Mouse (Mus musculus): ENCODE data around the gene Rtn1.
A peak's percentile ranks its signal among the peaks of the same experiment; 100 is the strongest.

Rtn1 gene

GRCm38 (mm10) chr12:72374823-72375225 lies 34.0 kb downstream of the Rtn1 start:
- no peak for DNase-seq (ENCODE audit: low spot score in 2 of 2)

- no peak for DNase-seq (ENCODE audit: low spot score in 2 of 2)
These were observed 34.8 kb downstream of the Rtn1 start for GRCm38 (mm10) chr12:72373916-72374615.

DNA sequence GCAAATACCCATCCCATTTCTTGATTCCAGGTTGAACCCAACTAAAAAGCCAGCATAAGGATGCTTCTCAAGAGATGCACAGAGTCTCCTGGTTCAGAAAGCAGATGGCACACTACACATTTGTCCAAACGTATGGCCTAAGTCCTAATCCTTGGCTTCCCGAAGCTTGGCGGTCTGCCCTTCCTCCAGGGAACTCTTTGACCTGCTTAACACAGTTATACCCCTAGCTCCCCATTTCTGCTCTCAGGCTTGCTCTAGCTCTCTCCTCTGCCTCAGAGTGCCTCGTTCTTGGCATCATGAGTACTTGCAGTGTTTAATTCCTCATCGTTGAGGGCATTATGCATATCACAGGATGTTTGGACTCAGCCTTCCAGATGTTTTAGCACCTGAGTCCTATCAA lies 38.8 kb downstream of the Rtn1 start:
- no peak for DNase-seq (ENCODE audit: low spot score in 2 of 2)

DNA sequence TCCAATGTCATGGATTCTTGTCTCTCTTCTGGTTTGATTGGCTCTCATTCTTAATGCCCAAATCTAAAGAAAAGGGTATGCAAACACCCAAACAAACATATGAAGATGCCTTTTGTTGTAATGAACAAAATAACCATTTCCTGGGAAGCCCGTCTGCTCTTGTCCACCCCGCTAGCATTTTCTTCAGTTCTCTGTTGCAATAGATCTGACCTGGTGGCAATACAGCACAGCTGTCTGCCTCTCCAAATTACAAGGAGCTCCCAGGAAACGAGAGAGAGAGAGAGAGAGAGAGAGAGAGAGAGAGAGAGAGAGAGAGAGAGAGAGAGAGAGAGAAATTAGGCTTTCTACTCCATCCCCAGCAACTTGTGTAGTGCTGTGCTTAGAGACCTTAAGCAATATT lies 42.1 kb downstream of the Rtn1 start:
- DNase-seq (ENCODE audit: low spot score in 2 of 2) = no peak

DNA sequence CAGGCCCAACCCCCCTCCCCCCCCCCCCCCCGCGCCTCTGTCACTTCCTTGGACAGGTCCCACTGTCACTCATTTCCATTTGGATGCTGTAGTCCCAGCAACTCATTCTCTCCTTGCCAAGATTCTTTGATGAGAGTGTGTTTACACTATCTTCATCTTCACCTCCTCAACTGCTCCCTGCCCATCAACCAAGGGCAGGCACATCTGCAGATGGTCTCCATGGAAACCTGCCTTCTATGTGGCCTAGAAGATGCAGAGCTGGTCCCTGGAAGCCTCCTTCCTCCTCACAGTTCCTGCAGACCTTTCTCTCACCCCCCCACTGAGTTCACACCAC lies 42.8 kb downstream of the Rtn1 start:
- DNase-seq (ENCODE audit: low spot score in 2 of 2) = no peak

GRCm38 (mm10) chr12:72365231-72366103 lies 43.4 kb downstream of the Rtn1 start:
- DNase-seq (ENCODE audit: low spot score in 2 of 2) = no peak

- no peak for DNase-seq (ENCODE audit: low spot score in 2 of 2)
These were observed 44.3 kb downstream of the Rtn1 start for GRCm38 (mm10) chr12:72364543-72364942.

- peak; percentile 11 to 17 for DNase-seq (ENCODE audit: low spot score in 2 of 2)
These were observed 47.0 kb downstream of the Rtn1 start for GRCm38 (mm10) chr12:72361701-72362354.

DNA sequence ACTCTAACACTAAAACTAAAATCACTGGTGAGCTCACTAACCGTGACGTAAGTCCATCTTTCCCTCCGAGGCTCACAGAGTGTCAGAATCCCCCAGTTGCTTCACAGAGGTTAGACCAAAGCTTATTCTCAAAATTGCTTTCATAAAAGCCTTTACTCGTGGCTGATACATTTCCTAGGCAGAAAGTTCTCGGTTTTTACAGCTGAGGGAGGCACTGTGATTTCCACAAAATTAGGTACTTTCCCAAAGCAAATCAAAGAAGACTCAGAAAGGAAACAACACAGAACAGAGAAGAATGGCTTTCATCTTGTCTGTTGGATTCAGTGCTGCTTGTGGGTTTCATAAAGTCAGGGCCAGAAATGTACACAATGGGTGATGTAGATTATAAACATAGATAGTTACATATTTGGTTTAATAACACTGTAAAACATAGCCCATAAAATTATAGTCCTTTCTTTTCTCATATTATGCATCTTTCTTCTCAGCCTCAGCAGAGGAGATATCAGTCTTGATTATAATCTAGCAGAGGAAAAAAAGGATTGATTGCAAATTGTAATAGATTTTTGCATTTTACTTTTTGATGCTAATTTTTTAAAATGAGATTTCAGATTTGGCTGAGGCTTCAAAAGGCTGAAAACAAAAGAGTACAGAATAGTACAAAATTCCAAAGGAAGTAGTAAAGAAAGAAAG lies 47.8 kb downstream of the Rtn1 start:
- no peak for DNase-seq (ENCODE audit: low spot score in 2 of 2)

DNA sequence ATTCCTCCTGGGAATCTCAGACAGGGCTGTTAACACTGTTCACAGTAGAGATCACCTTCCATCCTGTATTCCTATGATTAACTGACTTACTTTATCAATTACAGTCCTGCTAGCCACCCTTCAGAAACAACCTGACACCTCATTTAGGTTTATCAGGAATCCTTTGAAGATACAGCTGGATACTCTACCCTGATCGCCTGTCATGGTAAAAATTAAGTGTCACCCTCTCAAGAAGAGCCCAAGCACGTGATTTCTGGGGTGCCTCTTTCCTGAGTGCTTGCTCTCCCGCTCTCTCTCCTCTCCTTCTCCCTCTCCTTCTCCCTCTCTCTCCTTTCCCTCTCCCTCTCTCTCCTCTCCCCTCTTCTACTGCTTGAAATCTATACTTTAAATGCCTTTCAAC lies 49.0 kb downstream of the Rtn1 start:
- DNase-seq (ENCODE audit: low spot score in 2 of 2) = no peak

DNA sequence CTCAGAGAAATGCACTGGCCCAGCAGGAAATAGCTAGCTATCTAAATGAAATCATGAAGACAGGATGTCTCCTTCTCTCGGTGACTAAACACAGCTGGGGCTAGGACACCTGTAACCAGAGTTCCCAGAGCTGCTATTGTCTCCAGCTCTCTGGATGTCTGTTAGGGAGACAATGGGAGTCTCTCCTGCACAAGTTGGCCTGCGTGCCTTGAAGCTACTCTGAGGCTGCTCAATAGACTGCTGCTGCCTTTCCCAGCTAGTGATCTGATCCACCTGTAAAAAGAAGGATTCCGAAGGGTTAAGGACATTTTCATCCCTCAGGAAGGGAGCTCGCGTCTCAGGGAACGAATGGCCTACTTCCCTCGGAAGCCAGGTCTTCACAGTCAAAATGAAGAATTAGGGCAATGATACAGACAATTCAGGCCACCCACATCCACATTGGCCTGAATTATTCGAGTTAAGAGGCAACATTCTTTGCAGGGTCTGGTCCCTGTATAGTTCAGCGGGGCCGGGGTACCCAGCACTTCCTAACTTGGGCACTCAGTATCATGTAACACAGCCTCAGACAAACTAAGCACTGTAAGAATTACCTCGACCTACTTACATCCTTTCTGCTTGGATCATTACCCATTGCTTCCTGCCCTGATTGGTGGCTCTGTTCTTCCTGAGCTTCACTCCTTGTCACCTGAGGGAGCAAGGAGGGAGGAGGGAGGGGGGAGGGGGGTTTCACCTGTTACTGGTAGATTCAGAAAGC lies 51.0 kb downstream of the Rtn1 start:
- DNase-seq (ENCODE audit: low spot score in 2 of 2) = no peak

- DNase-seq (ENCODE audit: low spot score in 2 of 2) = no peak
These were observed 54.6 kb downstream of the Rtn1 start for GRCm38 (mm10) chr12:72354241-72354640.

DNA sequence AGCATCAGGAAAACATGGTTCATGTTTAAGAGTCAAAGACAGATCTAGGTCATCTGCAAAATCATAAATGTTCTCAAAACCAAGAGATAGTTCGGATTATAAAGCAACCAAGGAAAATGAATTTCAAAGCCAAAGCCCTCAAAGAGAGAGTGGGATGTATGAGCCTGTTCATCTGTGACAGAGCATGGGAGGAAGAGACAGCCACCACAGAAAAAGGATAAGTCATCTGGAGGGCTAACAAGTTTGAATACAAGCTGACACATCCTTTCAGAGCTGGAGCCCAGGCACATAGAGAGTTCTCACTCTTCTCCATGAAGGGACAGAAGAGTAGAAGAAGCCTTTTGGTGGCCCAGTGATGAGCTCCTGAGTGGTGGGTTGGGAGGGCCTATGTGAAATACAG lies 55.3 kb downstream of the Rtn1 start:
- no peak for DNase-seq (ENCODE audit: low spot score in 2 of 2)

- no peak for DNase-seq (ENCODE audit: low spot score in 2 of 2)
These were observed 60.3 kb downstream of the Rtn1 start for GRCm38 (mm10) chr12:72348508-72348907.

DNA sequence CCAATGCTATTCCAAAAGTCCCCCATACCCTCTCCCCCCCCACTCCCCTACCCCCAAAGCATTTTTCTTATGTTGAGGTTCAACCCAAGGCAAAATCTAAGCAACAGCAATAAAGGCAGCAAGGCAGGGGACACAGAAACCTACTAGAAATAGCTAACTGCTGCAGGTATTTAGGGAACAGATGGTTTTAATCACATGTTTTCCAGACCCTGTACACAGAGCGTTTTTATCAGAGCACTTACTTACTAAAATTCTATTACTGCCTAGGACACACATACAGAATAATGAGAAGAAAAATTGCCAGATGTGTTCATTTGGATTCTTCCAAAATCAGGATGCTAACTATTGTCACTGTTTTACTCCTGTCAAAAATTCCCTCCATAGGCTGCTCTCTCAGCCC lies 61.7 kb downstream of the Rtn1 start:
- no peak for DNase-seq (ENCODE audit: low spot score in 2 of 2)

DNA sequence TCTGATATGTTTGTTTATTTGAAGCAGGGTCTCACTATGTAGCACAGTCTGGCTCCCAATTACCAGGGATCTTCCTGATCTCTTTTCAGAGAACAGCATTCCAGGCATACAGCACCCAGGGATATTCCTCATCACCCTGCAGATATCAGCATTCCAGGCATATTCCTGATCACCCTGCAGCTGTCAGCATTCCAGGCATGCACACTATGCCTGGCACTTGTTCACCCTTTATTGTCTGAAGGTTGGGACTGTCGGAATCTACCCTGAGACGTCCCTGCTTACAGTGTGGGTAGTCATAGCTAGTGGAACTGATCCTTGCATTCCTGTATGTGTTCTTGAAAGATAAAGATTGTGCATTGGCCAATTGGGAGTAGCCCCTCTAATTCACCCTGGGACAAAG lies 65.2 kb downstream of the Rtn1 start:
- DNase-seq (ENCODE audit: low spot score in 2 of 2) = no peak

- DNase-seq (ENCODE audit: low spot score in 2 of 2) = no peak
These were observed 72.8 kb downstream of the Rtn1 start for GRCm38 (mm10) chr12:72336009-72336408.

- no peak for DNase-seq (ENCODE audit: low spot score in 2 of 2)
These were observed 76.3 kb downstream of the Rtn1 start for GRCm38 (mm10) chr12:72332488-72333013.

DNA sequence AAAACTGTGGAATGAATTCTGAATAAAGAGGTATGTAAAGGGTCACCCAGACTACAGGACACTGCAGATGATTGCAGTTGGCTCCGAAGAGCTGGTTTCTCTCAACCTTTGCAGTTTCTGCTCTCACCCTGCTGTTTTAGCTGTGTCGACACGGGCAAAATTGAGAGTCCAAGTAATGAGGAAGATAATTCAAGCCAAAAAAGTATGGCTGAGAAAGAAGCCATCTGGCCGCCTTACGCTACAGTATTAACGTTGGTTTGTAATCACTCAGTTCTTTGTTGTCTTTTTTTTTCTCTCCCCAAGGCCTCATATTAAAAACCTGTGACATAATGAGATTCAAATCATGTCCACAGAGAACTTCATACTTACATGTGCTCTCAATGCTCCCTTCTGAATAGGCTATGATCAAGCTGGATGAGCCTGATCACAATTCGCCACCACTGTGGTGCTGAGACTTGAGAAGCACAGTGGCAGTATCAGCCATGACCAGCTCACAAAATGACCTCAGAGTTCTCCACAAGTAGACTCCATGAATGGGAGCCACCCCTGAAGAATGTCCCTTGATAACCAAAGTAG lies 76.9 kb downstream of the Rtn1 start:
- no peak for DNase-seq (ENCODE audit: low spot score in 2 of 2)

DNA sequence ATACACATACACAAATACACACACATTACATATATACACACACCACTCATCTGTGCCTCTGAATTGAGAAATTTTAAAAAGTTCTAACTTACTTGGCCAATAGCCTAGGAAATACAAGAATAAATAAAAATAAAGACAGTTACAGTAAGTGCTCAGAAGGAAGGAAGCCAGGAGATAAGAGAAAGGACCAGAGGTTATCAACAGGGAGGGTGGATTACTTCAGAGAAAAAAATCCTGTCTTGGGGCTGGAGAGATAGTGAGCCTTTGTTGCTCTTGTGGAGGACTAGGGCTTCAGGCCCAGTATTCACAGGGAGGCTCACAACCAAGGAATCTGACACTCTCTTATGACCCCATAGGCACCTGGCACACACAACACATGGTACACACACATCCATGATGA lies 82.8 kb downstream of the Rtn1 start:
- DNase-seq (ENCODE audit: low spot score in 2 of 2) = no peak

DNA sequence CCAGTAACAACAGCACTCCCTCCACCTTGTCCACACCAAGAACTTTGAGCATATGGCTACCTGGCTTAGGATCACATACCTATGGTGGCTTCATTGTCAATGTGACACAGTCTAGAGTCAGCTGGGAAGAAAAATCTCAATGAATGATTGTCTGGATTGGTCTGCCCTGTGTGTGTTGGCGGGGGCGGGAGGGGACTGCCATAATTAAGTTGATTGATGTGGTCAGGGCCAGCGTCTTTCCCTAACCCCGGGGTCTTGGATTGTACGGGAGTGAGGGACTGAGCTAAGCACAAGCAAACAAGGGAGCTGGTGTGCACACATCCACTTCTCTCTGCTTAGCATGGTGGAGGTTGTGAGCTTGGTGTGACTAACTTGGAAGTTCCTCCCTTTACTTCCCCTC lies 83.8 kb downstream of the Rtn1 start:
- DNase-seq (ENCODE audit: low spot score in 2 of 2) = no peak
